Mouse (Mus musculus): ENCODE measurements around the gene Pnlip.

Pnlip gene

GRCm38 (mm10) chr19:58726551-58726950 lies 74.3 kb downstream of the Pnlip start:
- DNase-seq (ENCODE audit: low read depth, low spot score), result no peak

GRCm38 (mm10) chr19:58727756-58728155 lies 75.5 kb downstream of the Pnlip start:
- DNase-seq (ENCODE audit: low read depth, low spot score), result no peak

GRCm38 (mm10) chr19:58728445-58729031 lies 76.2 kb downstream of the Pnlip start, which contains the start of gene Pnliprp1:
Pnliprp1 (plus strand) TSS chr19:58728887.
- no peak for DNase-seq (ENCODE audit: low read depth, low spot score)
